Mouse (Mus musculus): ENCODE measurements at regions not wholly inside any gene's neighbourhood (a gene's known extent, or its start where the extent isn't known, plus 50 kb on each side); places are given as distances from the start of the nearest gene placed in this dataset.

- no peak for DNase-seq
These were observed 103.8 kb upstream of the Igfbp3 start for GRCm38 (mm10) chr11:7317409-7317970.

DNA sequence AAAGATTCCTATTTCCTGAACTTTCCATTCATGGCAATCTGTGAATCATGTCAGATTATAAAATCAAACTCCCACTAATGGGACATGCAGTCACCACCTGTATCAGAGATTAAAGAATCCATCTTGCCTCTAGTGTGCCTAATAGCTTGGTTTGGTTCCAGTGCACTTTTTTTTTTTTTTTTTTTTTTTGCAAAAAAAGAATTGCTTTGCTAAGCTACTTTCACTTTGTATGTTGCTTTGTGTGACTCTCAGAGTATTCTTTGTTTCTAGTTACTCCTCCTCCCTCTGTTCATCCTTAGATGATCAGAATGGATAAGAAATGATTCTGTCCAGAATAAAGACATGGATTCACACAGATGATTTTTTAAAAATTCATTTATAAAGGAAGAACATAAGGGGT, 82.5 kb upstream of the Igfbp3 start:
- no peak for DNase-seq

- DNase-seq: no peak
These were observed 75.7 kb upstream of the Igfbp3 start for GRCm38 (mm10) chr11:7289242-7289938.

DNA sequence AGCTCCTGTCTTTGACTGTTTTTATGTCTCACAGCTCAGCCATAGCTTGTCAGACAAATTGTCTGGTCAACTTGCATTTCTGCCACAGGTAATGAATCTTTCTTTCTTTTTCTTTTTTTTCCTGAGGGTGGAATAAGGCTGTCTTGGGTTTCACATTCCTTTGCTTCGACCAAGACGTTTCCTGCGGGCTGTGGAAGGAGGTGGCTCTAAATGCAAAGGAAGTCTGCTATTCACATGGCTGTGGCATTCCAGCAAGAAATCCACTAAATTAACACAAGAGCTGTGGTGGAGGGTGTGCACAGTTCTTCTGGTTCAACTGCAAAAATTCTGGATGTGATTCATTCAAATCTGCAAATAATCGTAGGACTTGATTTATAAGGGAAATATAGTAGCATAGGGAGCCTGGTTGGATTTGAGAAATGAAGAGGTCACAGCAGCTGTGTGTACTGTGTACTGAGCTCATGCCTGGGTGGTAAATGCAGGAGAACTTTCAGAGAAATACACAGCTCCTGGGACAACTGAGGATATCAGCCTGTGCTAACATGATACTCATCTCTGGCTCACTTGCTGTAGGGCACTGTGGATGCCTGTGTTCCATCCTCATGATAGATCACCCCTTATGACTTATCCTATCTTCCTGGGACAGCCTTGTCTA, 71.2 kb upstream of the Igfbp3 start:
- DNase-seq: no peak

DNA sequence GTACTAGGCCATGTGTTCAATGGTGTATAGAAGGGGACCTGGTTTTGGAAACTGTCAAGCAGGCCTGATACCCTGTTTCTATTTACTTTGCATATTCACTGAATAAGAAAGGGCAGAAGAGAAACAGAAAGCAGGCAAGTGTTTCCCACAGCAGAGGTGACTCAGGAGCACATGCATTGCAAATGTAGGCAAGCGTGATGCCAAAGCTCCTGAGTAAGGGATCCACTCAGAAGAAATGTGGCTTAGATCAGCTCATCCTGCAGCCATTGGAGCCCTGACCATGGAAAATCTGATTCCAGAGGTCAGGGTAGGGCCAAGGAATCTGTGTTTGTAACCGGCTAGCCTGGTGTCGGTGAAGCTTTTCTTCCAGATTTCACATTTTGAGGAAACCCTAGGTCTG, 69.3 kb upstream of the Igfbp3 start:
- DNase-seq: no peak

DNA sequence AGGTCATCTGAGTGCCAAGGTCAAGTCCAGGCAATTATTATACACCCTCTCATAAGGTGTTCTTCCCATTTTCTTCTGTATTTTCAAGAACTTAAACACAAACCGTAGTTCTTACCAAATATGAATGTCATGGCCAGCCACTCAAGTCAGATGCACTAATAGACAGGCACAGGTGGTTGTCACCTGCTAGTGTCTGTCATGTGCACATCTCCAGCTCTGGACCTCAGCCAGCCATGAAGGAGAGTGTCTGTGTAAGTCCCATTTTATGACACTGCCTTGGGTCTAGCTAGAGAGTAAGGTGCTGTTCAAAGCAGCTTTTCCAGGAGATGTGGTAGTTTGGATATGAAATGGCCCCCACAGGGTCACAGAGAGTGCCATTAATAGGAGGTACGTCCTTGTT, 68.5 kb upstream of the Igfbp3 start:
- DNase-seq: no peak

DNA sequence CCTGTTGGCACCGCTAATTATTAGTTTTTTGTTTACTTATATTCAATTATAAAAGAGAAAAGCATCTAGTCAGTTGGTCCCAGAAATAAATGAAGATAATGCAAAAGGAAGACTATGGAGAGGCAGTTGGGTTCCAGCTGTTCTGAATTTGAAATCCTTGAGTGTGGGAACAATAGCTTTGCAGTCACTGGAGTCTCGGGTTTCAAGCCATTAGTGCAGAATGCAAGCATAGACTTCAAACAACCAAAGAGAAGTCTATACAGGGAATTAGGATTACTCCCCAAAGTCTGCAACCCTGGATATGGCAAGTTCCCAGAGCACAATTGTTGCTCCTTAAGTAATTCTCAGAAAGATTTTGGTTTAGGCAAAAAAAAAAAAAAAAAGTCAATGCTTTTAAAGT, 67.9 kb upstream of the Igfbp3 start:
- no peak for DNase-seq

- DNase-seq: no peak
These were observed 66.2 kb upstream of the Igfbp3 start for GRCm38 (mm10) chr11:7279891-7280290.

GRCm38 (mm10) chr11:7272543-7272942, 58.8 kb upstream of the Igfbp3 start:
- no peak for DNase-seq

GRCm38 (mm10) chr11:7270916-7271315, 57.2 kb upstream of the Igfbp3 start:
- no peak for DNase-seq

- DNase-seq: no peak
These were observed 50.2 kb upstream of the Igfbp3 start for GRCm38 (mm10) chr11:7263971-7264370.
